Mouse (Mus musculus): Measurements from ENCODE around the gene Pttg1ip.

DNA sequence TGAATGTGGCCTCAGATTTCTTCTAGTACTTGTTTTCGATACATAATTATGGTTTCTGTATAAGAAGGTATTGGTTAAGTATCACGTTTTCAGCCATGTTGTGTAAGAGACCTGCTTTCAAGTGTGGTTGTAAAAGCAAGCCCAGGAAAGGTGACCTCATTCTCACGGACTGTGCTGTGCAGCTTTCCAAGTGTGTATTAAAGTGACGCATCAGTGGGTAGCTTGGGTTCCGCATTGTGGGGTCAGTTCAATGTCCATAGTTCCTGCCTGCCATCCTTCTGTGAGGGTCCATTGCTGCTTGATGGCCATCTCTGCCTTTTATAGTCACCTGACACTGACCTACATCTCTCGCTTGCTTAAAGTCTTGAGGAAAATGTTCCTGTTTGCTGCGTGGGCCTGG is 35.4 kb downstream of the Pttg1ip start:
- TF ChIP-seq CTCF (conservative IDR thresholded peaks at IDR 0.05; ENCODE audit: insufficient read depth, insufficient read length, low read depth, low read length) (no peak), POLR2A (IDR thresholded peaks at IDR 0.05; ENCODE audit: low read depth, low read length) (no peak)

Measured in kidney, adult 2 months (tissue).